Mouse (Mus musculus) cerebellum, adult 2 months (tissue): ENCODE measurements around the gene Cwh43. TPM values are rescaled to one million over a fixed set of nuclear protein-coding genes. Genes with fewer than 3 reads are reported as not detected.

Source experiments
- DNase-seq, 2 experiments: peaks; one replicate each; pipeline ENCODE4 v3.0.0; 2021
- H3K27ac ChIP-seq: fragments of 200-500 bp; 2 replicates; pipeline ENCODE4 v1.5.1; 2012; ENCODE audit warnings: low read length, control low read depth, inconsistent platforms; ENCODE audit not compliant: insufficient read depth
- H3K27me3 ChIP-seq: fragments of 200-500 bp; 2 replicates; pipeline ENCODE4 v1.6.1; 2012; ENCODE audit warnings: inconsistent platforms, mild to moderate bottlenecking, low read length, moderate library complexity; ENCODE audit not compliant: control insufficient read depth, insufficient read depth
- H3K4me1 ChIP-seq: fragments of 200-500 bp; 2 replicates; pipeline ENCODE4 v1.6.1; 2011; ENCODE audit warnings: low read length; ENCODE audit not compliant: control insufficient read depth, insufficient read depth
- H3K4me3 ChIP-seq: fragments of 200-500 bp; replicated peaks from 2 replicates; pipeline ENCODE3; 2011; ENCODE audit warnings: mild to moderate bottlenecking, low read depth, low read length, control low read depth; ENCODE audit not compliant: insufficient read depth
- CTCF ChIP-seq: fragments of 200-500 bp; IDR thresholded peaks from 2 replicates; pipeline ENCODE4 v1.5.1; 2011; ENCODE audit warnings: low read depth, mild to moderate bottlenecking, control low read depth, low read length, moderate library complexity, borderline replicate concordance; ENCODE audit not compliant: insufficient read depth
- POLR2A ChIP-seq: fragments of 200-500 bp; IDR thresholded peaks from 2 replicates; pipeline ENCODE4 v1.6.1; 2011; ENCODE audit warnings: low read length, control low read depth, borderline replicate concordance; ENCODE audit not compliant: insufficient read depth
- WGBS: fragments of 180-500 bp; shearing (Covaris S2); methylation state at CpG from one replicate; pipeline ENCODE4 v1.1.7; 2018; 5-methylcytosine and 5-hydroxymethylcytosine counted together
- polyA plus RNA-seq: library from polyadenylated mRNA; depleted of rRNA; stranded (reverse); fragments of >200 nt; gene quantifications from 2 replicates; pipeline ENCODE4 v1.2.3, GENCODE M21; 2012; rRNA removed

Gene Cwh43
- 0.10 and 0.20 TPM in 2 replicates for polyA plus RNA-seq

- DNase-seq = no peak
- Histone ChIP-seq H3K27me3 (peaks cover 2% of the 10 kb centered on the region; the same call in 1 of the 2 replicates), H3K4me3 (no peak within 1 kb of the TSS), H3K4me1 (no peaks in the 10 kb centered on the region), H3K27ac (no peak within 1 kb of the TSS)
- WGBS = 4% methylated on average over 49 of the region's 49 CpGs
- TF ChIP-seq CTCF (no peak), POLR2A (no peak)
Measured at GRCm38 (mm10) chr5:73405981-73406722, at the start of gene Cwh43. Gene Cwh43 (plus strand): TSS chr5:73406075.

GRCm38 (mm10) chr5:73359134-73359751, 46.6 kb upstream of the Cwh43 start:
- no peak for DNase-seq
- TF ChIP-seq POLR2A (no peak), CTCF (no peak)
- 76% methylated on average over 6 of the region's 6 CpGs for WGBS

GRCm38 (mm10) chr5:73359752-73360141, 46.1 kb upstream of the Cwh43 start:
- no peaks in the 10 kb centered on the region; the same call in 1 of the 2 replicates for H3K27me3 ChIP-seq
- no peak overlapping the region for H3K27ac ChIP-seq
- 34% methylated on average over 12 of the region's 12 CpGs for WGBS
- no peak overlapping the region for H3K4me3 ChIP-seq
- DNase-seq = no peak
- no peaks in the 10 kb centered on the region for H3K4me1 ChIP-seq
- TF ChIP-seq CTCF (no peak), POLR2A (no peak)

More at GRCm38 (mm10) chr5:73359134-73359751, 46.6 kb upstream of the Cwh43 start:
- H3K27ac ChIP-seq = no peak overlapping the region
- no peaks in the 10 kb centered on the region; the same call in 1 of the 2 replicates for H3K27me3 ChIP-seq
- H3K4me3 ChIP-seq = no peak overlapping the region
- H3K4me1 ChIP-seq = no peaks in the 10 kb centered on the region

- WGBS = 31% methylated on average over 12 of the region's 12 CpGs
- Histone ChIP-seq H3K27me3 (no peaks in the 10 kb centered on the region; the same call in 1 of the 2 replicates), H3K4me1 (no peaks in the 10 kb centered on the region), H3K4me3 (no peak overlapping the region), H3K27ac (no peak overlapping the region)
- TF ChIP-seq POLR2A = no peak
- TF ChIP-seq CTCF = no peak
- no peak for DNase-seq
Measured at GRCm38 (mm10) chr5:73360240-73360639, 45.6 kb upstream of the Cwh43 start.

GRCm38 (mm10) chr5:73362338-73362737, 43.5 kb upstream of the Cwh43 start:
- 85% methylated on average over 7 of the region's 7 CpGs for WGBS
- H3K27me3 ChIP-seq = no peaks in the 10 kb centered on the region; the same call in 1 of the 2 replicates
- no peak overlapping the region for H3K4me3 ChIP-seq
- DNase-seq = no peak
- no peak for TF ChIP-seq POLR2A
- TF ChIP-seq CTCF = no peak
- no peak overlapping the region for H3K27ac ChIP-seq
- no peaks in the 10 kb centered on the region for H3K4me1 ChIP-seq

- Histone ChIP-seq H3K4me3 (no peak overlapping the region), H3K27me3 (no peaks in the 10 kb centered on the region; the same call in 1 of the 2 replicates), H3K27ac (no peak overlapping the region), H3K4me1 (no peaks in the 10 kb centered on the region)
- no peak for TF ChIP-seq POLR2A
- TF ChIP-seq CTCF = no peak
- DNase-seq = no peak
- 83% methylated on average over 5 of the region's 5 CpGs for WGBS
Measured at GRCm38 (mm10) chr5:73362791-73363190, 43.1 kb upstream of the Cwh43 start.

- no peak overlapping the region for H3K4me3 ChIP-seq
- no peak for DNase-seq
- no peak for TF ChIP-seq POLR2A
- TF ChIP-seq CTCF = no peak
- 87% methylated on average over 2 of the region's 2 CpGs for WGBS
- no peak overlapping the region for H3K27ac ChIP-seq
- no peaks in the 10 kb centered on the region; the same call in 1 of the 2 replicates for H3K27me3 ChIP-seq
- no peaks in the 10 kb centered on the region for H3K4me1 ChIP-seq
Measured at GRCm38 (mm10) chr5:73364107-73364864, 41.6 kb upstream of the Cwh43 start.
